In the genomic region with DNA sequence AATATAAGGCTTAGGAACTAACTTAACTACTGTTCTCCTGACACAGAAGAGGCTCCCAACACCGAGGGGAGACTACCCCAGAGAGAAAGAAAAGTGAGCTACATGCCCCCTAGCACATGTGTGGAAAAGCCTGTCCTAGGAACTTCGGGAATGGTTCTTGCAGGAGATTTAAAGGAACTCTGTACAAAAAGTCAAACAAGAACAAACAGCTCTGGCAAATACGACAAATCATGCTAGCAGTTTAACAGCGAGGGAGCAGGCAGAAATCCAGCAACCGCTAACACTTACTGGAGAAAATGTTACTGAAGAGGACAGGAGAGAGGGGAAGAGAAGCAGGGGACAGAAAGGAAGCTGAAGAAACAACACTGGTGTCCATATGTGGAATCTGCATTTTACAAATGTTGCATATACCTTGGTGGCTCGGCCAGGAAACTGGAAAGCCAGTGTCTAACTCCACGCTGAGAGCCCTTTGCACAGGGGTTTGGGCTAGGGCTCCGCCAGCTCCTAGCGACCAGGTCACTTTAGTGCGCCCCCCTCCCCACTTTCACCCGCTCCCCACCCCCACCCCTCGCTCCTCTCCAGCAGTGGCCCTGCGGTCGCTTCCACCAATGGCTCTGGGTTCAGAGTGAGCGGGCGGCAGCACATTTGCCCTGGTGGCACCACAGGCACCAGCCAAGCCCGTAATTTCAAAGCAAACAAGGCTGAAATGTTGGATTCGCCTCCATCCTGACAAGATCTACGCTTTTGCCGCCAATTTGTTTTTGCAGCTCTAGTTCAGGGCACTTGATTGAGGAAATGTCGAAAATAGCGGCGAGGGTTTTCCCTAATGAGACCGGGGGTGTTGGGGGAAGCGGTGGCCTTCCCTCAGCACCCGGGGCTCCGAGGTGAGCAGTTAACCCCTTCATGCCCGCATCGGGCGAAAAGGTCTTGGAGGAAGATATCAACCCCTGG, we compare ENCODE assay signal across 8 mouse cellular contexts. TPM values are rescaled to one million over a fixed set of nuclear protein-coding genes. Genes with fewer than 3 reads are reported as not detected.
DNase-seq lines count a peak whose midpoint lies in the region; ATAC-seq lines count a peak whose summit lies in the region.

No protein-coding gene starts in this region.

- no peaks in the 10 kb centered on the region for H3K36me3 ChIP-seq in embryonic facial prominence, embryonic 10.5 days (replicated peaks)
- H3K36me3 ChIP-seq in hindbrain, embryonic 10.5 days: no peaks in the 10 kb centered on the region
- H3K36me3 ChIP-seq in midbrain, embryonic 13.5 days: no peaks in the 10 kb centered on the region

- peak overlapping the region; percentile 23 for H3K4me2 ChIP-seq in midbrain, embryonic 13.5 days (replicated peaks)

- peak; percentile 92 for DNase-seq in heart, adult 11 months
- no peak for DNase-seq in heart, adult 8-10 months (ENCODE audit: low spot score)
- DNase-seq in embryonic facial prominence, embryonic 10.5 days (ENCODE audit: low spot score): peak; percentile 66
- peak; percentile 48 for DNase-seq in hindbrain, embryonic 10.5 days (ENCODE audit: low spot score)
- no peak for DNase-seq in urinary bladder, postnatal 4 days (ENCODE audit: low spot score in 2 of 2)
- DNase-seq in gastrocnemius, adult 8-10 months (ENCODE audit: low spot score in 2 of 2): no peak
- DNase-seq in cerebellum, adult 8-10 months: no peak

- WGBS in embryonic facial prominence, embryonic 10.5 days: under 1% methylated on average over 30 of the region's 30 CpGs
- WGBS in hindbrain, embryonic 10.5 days: under 1% methylated on average over 30 of the region's 30 CpGs
- under 1% methylated on average over 30 of the region's 30 CpGs for WGBS in midbrain, embryonic 13.5 days

- H3K9me3 ChIP-seq in embryonic facial prominence, embryonic 10.5 days: no peaks in the 10 kb centered on the region
- H3K9me3 ChIP-seq in hindbrain, embryonic 10.5 days: no peaks in the 10 kb centered on the region
- no peaks in the 10 kb centered on the region for H3K9me3 ChIP-seq in midbrain, embryonic 13.5 days

- ATAC-seq in midbrain, embryonic 13.5 days: peak; percentile 60

- H3K9ac ChIP-seq in midbrain, embryonic 13.5 days (replicated peaks): no peak overlapping the region

- H3K4me1 ChIP-seq in embryonic facial prominence, embryonic 10.5 days: peaks cover 15% of the 10 kb centered on the region
- H3K4me1 ChIP-seq in hindbrain, embryonic 10.5 days (replicated peaks): peaks cover 11% of the 10 kb centered on the region
- H3K4me1 ChIP-seq in midbrain, embryonic 13.5 days (replicated peaks): peaks cover 7% of the 10 kb centered on the region

- H3K27me3 ChIP-seq in embryonic facial prominence, embryonic 10.5 days (replicated peaks; ENCODE audit: low read depth, poor library complexity, severe bottlenecking): peaks cover 100% of the 10 kb centered on the region
- H3K27me3 ChIP-seq in hindbrain, embryonic 10.5 days (ENCODE audit: insufficient read depth, poor library complexity, severe bottlenecking): peaks cover 99% of the 10 kb centered on the region
- peaks cover 86% of the 10 kb centered on the region for H3K27me3 ChIP-seq in midbrain, embryonic 13.5 days

- peak overlapping the region; percentile 76 for H3K27ac ChIP-seq in embryonic facial prominence, embryonic 10.5 days (replicated peaks)
- no peak overlapping the region for H3K27ac ChIP-seq in hindbrain, embryonic 10.5 days
- H3K27ac ChIP-seq in midbrain, embryonic 13.5 days: no peak overlapping the region

- peak overlapping the region; percentile 50 for H3K4me3 ChIP-seq in embryonic facial prominence, embryonic 10.5 days
- H3K4me3 ChIP-seq in hindbrain, embryonic 10.5 days: peak overlapping the region; percentile 38
- H3K4me3 ChIP-seq in midbrain, embryonic 13.5 days (replicated peaks): peak overlapping the region; percentile 12; the same call in 1 of the 2 replicates

RNA-seq across cellular contexts. Expression of a gene that starts 8.5 kb away (rescaled TPM):
- total RNA-seq in heart, adult 8-10 months (2022): 10 to 100 TPM; 43.0 to 58.5 (median 52.6) TPM
- polyA plus RNA-seq in embryonic facial prominence, embryonic 10.5 days (2016; fragmentation: Nextera tagmentation; extraction: Ambion mirVana): 3.9 and 5.4 TPM in 2 replicates
- polyA plus RNA-seq in hindbrain, embryonic 10.5 days (2016; fragmentation: Nextera tagmentation; extraction: Ambion mirVana): 0.20 TPM in 1 of 2 replicates, not detected in the other
- not detected in 2 replicates for polyA plus RNA-seq in midbrain, embryonic 13.5 days (2015; fragmentation: Nextera tagmentation; extraction: Ambion mirVana)
- under 1 TPM in 2 of 4 experiments, not detected in 2; 0.11 to 0.15 TPM for total RNA-seq in gastrocnemius, adult 8-10 months (2022)

Comparison
In these comparisons a context has a peak if more than half of its experiments do, and no peak if none do; other contexts are left out.
1. DNase-seq: peak in heart, adult 11 months (single experiment), embryonic facial prominence, embryonic 10.5 days (single experiment) and hindbrain, embryonic 10.5 days (single experiment); none in heart, adult 8-10 months (single experiment), urinary bladder, postnatal 4 days (0 of 2), gastrocnemius, adult 8-10 months (0 of 2) and cerebellum, adult 8-10 months (single experiment).
2. Peak in every context shown above with its lines, with median percentiles within 50 percentile points of each other: H3K4me3 ChIP-seq.